Mouse (Mus musculus): ENCODE data around the gene Anapc5.

Anapc5 gene

GRCm38 (mm10) chr5:122820777-122821523, at the start of gene Anapc5:
Anapc5 (minus strand) TSS chr5:122821339.
- peak; percentile 93 to 94 for DNase-seq

GRCm38 (mm10) chr5:122863053-122863452, 41.9 kb upstream of the Anapc5 start:
- DNase-seq = no peak

GRCm38 (mm10) chr5:122855858-122856257, 34.7 kb upstream of the Anapc5 start:
- no peak for DNase-seq

- DNase-seq = no peak
Measured at GRCm38 (mm10) chr5:122852611-122853010, 31.5 kb upstream of the Anapc5 start.

GRCm38 (mm10) chr5:122850319-122851002, 29.3 kb upstream of the Anapc5 start:
- peak in 1 of 2 experiments; percentile 8 for DNase-seq

- DNase-seq = peak; percentile 97
Measured at GRCm38 (mm10) chr5:122849521-122850318, 28.6 kb upstream of the Anapc5 start, which contains the start of gene Rnf34. Rnf34 (plus strand) TSS chr5:122850048.

- no peak for DNase-seq
Measured at GRCm38 (mm10) chr5:122843799-122844198, 22.7 kb upstream of the Anapc5 start.

GRCm38 (mm10) chr5:122841126-122841525, 20.0 kb upstream of the Anapc5 start:
- no peak for DNase-seq

- no peak for DNase-seq
Measured at GRCm38 (mm10) chr5:122832996-122833395, 11.9 kb upstream of the Anapc5 start.

- DNase-seq = no peak
Measured at GRCm38 (mm10) chr5:122832536-122832935, 11.4 kb upstream of the Anapc5 start.

GRCm38 (mm10) chr5:122825099-122825498, 4.0 kb upstream of the Anapc5 start:
- DNase-seq = no peak

GRCm38 (mm10) chr5:122824450-122824849, 3.3 kb upstream of the Anapc5 start:
- no peak for DNase-seq

GRCm38 (mm10) chr5:122823976-122824375, 2.8 kb upstream of the Anapc5 start:
- DNase-seq = no peak

GRCm38 (mm10) chr5:122822441-122822840, 1.3 kb upstream of the Anapc5 start:
- no peak for DNase-seq

GRCm38 (mm10) chr5:122821524-122821885, 366 bp upstream of the Anapc5 start:
- DNase-seq = no peak

- DNase-seq = no peak
Measured at GRCm38 (mm10) chr5:122812699-122813098, 8.4 kb downstream of the Anapc5 start.

GRCm38 (mm10) chr5:122811364-122812079, 9.6 kb downstream of the Anapc5 start:
- DNase-seq = peak; percentile 43 to 79

GRCm38 (mm10) chr5:122805503-122805902, 15.6 kb downstream of the Anapc5 start:
- DNase-seq = no peak

GRCm38 (mm10) chr5:122802706-122803105, 18.4 kb downstream of the Anapc5 start:
- DNase-seq = peak; percentile 83 to 86

GRCm38 (mm10) chr5:122801684-122802083, 19.5 kb downstream of the Anapc5 start:
- no peak for DNase-seq

GRCm38 (mm10) chr5:122800345-122801010, 20.7 kb downstream of the Anapc5 start:
- peak; percentile 70 to 71 for DNase-seq
